Mouse (Mus musculus): ENCODE data around the gene Ano10. TPM values are rescaled to one million over a fixed set of nuclear protein-coding genes. Genes with fewer than 3 reads are reported as not detected.
A peak's percentile ranks its signal among the peaks of the same experiment; 100 is the strongest.
"Not testable (repeated sequence)": the region's sequence is repeated elsewhere in the genome, so short reads cannot be mapped to it uniquely, and the experiment has no call there.

Ano10 gene
- 100 to 1,000 TPM in 1 of 2 experiments, 10 to 100 TPM in 1; 83.6 to 151 TPM for total RNA-seq (2021)
- long read RNA-seq, experiment 1, transcript Ano10-207 (2 exons, 680 nt) = major isoform, 46 of 66 reads
- long read RNA-seq, experiment 1, transcript Ano10-201 (13 exons, 2,653 nt) = minor isoform, 6 of 66 reads
- long read RNA-seq, experiment 1, partial matches to known transcripts = 6 of 66 reads
- long read RNA-seq, experiment 1, other reads (novel, unspliced or antisense) = 8 of 66 reads
- long read RNA-seq, experiment 2, transcript Ano10-207 (2 exons, 680 nt) = major isoform, 44 of 65 reads
- long read RNA-seq, experiment 2, transcript Ano10-201 (13 exons, 2,653 nt) = minor isoform, 6 of 65 reads
- long read RNA-seq, experiment 2, partial matches to known transcripts = 0 of 65 reads
- long read RNA-seq, experiment 2, other reads (novel, unspliced or antisense) = 15 of 65 reads

DNA sequence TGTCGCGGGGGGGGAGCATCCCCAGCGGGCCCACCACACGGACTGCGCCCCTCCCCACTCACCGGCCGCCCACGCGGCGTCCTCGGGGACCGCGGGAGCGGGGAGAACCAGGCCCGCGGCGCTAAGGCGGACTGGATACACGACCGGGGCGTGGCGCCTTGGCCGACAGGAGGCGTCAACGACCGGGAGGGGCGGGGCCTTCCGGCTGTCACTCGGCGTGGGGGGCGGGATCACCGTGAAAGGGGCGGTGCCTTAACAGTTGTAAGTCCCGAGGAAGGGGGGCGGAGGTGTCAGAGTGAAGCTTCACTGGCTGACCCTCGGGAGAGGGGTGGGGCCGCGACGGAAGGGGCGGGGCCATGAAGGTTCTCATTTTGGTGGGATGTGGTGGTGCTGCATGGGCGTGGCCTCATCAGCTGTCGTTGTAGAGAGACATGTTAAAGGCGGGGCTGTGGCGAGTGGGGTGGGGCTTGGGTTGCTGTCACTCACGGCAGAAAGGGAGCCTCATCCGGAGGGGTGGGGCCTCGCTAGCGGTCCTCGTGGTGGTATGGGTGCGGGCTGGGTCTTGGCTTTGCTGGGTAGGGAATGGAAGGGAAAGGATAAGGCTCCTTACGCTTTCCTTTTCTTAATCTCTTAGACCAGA is at the start of gene Ano10:
Ano10 (minus strand) TSS at position 182 of the 640 bp plus-strand sequence.
- DNase-seq = peak; percentile 97 to 98

DNA sequence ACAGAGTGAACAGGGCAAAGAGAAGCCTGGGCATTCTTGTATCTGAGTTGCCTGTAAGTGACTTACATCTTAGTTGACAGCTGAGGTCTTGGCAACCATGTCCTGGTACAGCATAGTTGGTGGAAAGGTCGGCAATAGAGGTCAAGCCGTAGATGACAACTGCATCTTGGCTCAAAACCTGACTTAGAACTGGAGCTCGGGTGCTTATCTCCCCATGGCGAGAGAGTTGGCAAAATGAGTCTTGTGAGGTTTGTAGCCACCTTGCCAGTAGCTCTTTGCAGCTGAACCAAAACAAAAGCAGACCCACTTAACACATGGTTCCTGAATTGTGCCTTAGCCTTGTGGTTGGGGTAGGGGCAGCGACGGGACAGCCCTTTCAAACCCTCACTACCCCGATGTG is 49.2 kb upstream of the Ano10 start:
- DNase-seq = peak; percentile 18 to 41

DNA sequence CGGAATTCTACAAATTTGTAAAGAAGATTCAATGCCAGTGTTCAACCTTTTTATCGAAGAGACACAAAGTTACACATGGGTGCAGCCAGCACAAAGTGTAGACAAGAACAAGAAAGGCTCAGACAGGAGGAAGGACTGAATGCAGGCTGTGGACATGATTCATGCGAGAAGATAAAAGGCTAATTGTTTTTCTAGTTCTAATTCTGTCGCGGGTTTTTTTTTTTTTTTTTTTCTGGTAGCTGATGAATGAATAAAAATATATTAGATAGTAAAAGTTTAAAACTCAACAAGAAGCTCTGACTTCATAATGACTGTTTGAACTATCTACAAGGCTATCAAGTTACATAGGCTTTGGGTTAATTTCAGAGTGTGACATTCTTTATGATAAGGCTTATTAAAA is 45.7 kb upstream of the Ano10 start:
- no peak for DNase-seq

DNA sequence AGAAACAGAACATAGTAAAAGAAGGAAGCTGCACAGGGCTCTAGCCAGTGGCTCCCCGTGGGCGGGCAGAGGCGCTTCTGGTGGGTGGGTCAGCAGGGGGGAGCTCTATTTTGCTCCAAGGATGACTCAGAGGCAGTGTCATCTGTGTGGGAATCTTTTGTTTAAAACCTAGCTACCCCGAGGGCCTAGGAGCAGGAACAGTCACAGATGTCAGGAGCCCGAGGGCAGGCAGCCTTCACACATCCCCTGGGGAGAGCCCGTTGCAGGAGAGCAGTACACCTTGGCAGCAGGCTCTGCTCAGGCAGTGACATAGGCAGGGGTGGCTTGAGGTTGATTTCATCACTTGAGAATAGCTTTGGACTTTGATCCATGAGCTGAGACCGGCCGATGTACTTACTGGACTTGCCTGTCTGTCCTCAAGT is 43.3 kb upstream of the Ano10 start:
- no peak for DNase-seq

DNA sequence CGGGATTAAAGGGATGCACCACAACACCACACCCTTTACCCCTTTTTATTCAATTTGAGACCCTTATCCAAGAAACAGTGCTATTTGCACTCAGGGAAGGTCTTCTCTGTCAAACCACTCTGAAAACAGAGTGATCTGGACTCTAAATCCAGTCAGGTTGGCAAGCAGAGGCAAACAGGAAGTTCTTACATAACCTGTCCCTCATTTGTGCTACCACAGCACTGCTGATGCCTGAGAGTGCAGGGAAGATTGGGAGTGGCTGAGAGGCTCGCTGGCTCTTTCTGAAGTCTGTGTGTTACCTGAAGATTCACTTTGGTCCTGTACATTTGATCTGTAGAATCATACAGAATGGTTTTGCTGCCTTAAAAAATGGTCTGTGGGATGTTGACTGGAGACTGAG is 42.5 kb upstream of the Ano10 start:
- peak in 1 of 2 experiments; percentile 16 for DNase-seq

DNA sequence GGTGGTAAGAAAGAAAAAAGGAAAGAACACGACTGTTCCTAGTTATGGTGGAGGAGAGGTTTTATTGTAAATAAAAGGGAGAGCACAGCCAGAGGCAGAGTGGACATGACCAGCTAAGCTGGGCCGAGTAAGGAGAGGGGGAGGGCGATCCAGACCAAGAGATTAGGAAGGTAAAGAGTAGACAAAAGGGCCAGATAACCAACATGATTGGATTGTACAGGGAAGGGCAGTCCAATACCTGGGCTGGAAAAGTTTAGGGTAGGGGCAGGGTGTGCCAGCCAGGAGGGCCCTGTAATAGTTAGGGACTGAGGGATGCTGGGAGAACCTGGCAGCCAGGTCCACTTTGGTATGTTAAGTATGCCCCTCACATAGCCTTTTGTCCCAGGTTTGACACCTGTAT is 34.0 kb upstream of the Ano10 start:
- no peak for DNase-seq

DNA sequence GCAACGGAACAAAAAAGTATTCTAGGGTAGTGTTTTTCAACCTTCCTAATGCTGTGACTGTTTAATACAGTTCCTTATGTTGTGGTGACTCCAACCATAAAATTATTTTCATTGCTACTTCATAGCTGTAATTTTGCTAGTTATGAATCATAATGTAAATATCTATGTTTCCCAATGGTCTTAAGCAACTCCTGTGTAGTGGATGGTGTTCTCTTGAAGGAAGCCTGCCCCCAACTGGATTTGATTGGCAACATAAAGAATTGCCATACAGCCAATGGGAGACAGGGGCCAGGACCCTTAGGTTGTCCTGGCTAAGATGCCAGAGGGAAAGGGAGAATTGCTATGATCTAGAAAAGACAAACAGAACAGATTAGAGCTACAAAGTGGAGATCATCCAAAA is 31.8 kb upstream of the Ano10 start:
- no peak for DNase-seq

DNA sequence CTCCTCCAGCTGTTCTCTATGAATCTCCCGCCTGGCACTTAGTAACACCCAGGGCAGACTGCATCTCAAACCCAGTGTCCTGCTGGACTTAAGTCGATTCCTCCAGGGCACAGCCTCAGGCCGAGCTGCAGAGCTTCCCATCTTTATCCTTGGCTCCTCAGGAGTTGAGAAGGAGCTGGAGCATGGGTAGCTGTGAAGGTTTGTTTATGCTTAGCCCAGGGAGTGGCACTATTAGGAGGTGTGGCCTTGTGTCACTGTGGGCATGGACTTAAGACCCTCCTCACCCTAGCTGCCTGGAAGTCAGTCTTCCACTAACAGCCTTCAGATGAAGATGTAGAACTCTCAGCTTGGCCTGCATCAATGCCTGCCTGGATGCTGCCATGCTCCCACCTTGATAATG is 28.1 kb upstream of the Ano10 start:
- no peak for DNase-seq

DNA sequence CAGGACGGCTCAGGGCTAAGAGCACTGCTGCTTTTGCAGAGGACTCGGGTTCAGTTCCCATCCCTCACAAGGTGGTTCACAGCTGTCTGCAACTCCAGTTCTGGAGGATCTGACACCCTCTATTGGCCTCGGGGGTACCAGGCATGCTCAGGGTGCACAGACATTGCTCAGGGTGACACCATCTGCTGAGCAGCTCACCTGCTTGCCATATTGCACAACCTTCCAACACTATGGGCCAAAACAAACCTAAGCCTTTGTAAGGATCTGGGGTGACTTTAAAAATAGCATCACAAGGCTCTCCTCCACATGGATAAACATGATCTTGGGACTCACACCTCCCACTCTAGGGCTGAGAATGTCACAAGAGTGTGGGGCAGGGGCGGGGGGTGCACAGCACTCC is 26.4 kb upstream of the Ano10 start:
- no peak for DNase-seq

DNA sequence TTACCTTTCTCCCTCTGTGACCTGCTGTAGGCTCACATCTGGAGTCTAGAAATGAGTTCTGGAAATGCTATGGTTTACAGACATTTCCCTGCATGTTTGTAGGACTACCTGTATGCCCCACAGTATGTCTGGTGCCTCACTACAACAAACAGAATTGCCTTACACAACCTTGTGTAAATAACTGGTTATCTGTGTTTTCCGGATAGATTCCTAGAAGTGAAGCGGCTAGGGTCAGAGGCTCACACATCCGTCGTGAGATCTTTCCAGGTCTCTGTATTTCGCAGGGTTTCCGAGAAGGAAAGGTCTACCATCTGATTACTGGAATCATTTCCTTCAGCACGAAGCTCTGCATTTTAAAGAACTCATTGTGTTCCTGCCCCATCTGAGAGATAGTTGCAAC is 22.3 kb upstream of the Ano10 start:
- DNase-seq = no peak

DNA sequence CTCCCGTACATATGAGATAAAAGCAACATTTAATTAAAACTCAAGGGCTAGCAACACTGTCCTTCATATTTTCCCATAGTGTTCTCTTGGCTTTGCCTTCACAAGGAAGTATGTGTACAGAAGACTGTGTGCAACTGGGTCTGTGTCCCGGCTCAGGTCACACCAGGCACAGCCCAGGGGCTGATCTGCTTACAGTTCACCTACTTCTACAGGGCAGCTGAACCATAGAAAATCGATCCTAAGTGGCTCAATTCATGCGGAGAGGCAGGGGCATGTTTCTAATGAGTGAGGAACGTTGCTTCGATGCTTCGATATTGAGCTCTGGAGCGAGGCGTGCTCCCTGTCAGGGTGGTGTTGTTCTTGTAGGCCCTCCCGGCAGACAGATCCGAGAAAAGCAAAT is 21.3 kb upstream of the Ano10 start:
- no peak for DNase-seq

DNA sequence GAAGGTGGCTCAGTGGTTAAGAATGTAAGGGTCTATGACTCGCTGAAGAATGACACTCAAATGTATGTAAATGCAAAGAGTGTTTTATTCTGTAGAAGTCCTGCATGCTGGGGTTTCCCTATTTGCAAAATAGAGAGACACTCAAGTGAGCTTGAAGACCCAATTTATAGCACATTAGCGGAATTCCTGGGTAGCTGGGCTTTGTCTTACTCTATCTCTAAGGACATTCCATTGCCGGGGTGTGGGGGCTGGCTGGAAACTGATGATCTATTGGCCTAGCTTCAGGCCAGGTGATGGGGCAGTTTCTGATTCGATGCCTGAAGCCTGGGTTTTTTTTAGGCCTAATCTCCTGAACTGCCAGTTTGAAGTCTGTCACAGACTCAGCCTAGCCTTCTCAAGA is 20.7 kb upstream of the Ano10 start:
- no peak for DNase-seq

DNA sequence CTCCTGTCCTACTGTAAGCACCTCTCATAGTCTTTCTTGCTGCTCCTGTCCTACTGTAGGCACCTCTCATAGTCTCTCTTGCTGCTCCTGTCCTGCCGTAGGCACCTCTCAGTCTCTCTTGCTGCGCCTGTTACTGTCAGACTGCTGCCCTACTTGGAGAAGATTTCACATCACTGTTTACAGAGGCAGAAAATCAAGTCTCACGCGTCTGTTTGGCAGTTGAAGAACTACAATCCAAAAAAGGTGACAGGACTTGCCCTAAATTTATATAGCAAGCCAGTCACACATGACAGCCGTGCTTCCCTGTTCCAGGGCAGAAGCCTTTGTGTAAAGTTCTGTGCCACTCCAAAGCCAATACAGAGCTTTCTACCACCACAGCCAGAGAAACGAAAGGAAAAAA is 20.2 kb upstream of the Ano10 start:
- DNase-seq = no peak

DNA sequence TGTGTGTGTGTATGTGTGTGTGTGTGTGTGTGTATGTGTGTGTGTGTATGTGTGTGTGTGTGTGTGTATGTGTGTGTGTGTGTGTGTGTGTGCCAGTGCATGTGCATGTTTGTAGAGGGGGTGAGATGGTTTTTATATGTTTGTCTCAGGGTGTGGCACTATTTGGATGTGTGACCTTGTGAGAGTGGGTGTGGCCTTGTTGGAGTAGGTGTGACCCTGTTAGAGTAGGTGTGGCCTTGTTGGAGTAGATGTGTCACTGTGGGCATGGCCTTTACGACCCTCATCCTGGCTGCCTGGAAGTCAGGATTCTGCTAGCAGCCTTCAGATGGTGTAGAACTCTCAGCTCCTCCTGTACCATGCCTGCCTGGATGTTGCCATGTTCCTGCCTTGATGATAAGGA is 18.9 kb upstream of the Ano10 start:
- not testable (repeated sequence) for DNase-seq

DNA sequence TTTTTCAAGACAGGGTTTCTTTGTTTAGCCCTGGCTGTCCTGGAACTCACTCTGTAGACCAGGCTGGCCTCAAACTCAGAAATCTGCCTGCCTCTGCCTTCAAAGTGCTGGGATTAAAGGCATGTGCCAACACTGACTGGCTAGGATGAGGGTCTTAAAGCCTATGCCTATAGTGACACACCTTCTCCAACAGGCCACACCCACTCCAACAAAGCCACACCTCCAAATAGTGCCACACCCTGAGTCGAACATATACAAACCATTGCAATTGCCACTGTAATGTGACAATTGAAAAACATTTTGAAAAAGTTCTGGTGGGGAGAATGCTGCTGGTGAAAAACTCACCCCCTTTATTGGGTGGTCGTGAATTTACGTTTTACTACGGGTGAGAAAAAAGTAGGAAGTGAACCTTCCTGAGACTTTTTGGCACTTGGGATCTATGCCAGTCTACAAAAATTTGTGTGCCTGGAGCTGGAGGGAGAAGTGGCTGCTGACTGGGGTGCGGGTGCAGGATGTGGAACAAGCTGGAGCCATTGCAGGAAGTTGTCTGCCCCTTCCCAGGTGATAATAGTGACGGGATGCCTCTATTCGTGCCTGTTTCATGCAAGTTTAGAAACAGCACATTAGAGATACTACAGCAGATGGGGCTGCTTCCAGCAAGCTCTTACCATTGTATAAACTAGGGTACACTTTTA is 18.2 kb upstream of the Ano10 start:
- DNase-seq = no peak

DNA sequence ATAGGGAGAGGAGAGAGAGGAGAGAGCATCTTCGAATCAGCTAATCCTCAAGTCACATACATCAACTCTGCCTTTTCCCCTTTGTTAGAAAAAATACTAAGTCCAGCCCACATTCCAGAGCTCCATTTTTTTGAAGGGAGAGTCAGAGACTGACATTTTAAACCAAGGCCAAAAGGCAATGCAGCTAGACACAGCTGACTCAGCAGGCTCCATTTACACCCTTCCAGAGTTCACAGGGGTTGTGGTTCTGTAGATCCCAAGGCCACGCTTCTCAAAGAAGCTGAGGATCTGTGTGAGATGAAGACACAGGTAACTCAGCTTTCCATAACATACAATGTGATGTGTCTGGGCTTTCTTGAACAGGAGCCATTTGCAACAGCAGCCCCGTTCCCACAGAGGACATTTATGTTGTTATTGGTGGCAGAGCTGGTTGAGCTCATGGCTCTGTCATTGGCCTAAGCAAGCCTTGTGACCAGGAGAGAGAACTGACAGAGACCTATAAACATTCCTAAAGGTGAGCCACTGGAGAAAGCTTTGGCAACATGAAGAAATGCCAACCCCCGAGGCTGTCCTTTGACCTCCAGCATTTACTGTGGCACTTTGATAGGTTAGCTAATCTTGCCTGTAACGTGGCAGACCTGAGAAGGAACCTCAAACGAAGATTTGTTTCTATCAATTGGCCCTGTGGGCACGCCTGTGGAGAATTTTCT is 17.0 kb upstream of the Ano10 start:
- DNase-seq = peak in 1 of 2 experiments; percentile 34

DNA sequence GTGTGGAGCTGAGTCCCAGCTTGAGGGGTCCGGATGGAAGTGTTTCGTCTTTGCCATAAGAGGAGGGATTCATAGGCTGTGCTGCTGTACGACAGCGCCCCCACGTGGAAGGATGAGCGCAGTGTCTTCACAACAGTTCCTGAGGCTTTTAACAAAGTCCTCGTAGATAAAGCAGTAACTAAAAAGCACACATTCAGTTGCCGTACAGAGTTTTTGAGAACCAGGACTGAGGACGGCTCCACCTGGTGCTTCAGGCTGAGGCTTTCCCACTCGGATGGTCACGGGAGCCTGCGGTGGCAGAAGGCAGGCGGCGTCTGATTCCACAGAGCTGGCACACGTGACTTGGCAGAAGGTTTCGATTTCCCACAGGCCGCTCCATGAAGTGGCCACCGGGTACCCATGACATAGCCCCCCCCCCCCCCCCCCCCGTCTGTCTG is 16.4 kb upstream of the Ano10 start:
- DNase-seq = peak; percentile 82 to 93

DNA sequence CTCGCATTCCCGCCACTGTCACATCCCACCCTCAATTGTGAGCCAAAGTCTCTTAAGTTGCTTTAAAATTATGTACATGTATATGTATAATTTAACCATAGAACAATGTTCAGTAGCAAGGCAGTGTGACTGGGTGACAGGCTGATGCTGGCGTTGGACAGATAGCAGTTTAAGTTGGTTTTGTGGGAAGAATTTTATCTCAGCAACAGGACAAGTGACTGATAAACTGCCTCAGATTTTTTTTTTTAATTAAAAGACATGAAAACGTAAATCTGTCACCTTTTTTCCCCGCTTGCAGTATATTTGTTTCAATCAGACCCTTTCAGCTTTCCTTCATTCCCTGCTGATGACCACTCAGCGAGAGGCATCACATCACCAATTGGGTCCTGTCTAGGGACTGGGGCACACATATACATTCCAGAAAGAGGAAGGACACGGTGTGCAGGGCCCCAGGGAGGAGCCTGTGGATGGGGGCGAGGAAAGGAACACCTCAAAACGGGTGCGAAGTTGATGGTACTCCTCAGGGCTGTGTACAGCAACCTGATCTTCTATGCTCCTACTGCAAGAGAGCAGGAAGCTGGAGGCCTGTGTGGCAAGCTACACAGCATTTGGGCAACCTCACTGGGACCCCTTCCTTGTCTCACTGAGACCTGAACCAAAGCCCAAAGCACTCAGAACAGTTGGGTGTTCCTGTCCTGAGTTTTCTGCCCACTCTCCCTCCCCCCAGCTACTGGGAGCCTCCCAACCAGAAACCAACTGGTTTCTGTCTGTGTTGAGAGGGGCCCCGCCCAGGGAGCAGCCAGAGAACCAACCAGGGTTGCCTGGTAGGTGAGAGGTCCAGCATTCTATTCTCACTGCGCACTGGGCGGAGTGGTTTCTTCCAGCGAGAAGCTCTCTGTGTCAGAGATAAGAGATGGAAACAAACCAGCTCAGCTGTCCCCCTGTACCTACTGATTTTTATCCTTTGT is 15.1 kb upstream of the Ano10 start:
- DNase-seq = peak; percentile 30 to 51

DNA sequence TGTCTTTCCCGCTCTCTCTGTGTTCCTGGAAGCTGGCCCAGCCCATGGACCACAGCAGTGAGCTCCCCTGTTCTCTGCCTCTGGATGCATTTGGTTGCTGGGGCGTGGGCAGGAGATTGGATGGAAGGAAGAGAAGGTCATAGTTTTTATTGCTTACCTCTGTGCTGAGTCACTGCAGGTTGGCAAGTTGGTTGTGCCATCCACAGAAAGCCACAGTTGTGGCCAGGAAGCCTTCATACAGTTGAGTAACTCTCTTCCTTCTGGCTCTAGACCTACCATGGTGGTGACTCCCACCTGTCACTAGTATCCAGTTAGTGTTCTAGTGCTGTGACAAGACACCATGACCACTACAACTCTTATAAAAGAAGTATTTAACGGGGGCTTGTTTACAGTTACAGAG is 11.1 kb upstream of the Ano10 start:
- DNase-seq = no peak

DNA sequence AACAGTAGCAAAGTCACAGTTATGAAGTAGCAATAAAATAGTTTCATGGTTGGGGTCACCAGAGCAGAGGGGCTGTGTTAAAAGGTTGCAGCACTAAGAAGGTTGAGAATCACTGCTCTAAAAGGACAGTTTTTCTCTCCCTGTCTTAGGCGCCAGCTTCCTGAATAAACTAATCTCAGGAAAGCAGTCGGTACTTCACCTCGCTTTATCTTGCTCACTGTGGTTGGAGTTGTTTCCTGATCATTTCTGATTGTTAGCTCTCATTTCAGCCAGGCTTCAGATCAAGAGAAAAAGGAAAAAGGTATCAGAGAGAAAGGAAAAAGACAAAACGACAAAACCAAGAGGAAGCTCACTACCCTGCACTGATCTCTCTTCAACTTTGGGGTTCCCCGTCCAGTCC is 1.9 kb upstream of the Ano10 start:
- DNase-seq = no peak

DNA sequence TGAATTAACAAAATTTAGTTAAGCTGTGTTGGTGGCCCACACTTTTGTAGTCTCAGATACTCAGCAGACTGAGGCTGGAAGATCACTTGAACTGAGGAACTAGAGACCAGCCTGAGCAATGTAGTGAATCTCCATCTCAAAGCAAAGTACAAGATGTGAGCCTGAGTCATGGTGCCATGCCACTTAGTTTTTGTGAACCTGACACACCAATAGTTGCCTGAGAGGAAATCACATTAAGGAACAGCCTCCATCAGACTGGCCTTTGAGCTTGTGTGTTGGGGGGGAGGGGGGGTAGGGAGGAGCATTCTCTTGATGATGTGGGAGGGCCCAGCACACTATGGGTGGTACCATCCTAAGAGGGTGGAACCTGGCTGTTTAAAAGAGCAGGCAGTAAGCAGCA is 1.2 kb upstream of the Ano10 start:
- DNase-seq = no peak
